Mouse (Mus musculus) lung, embryonic 14.5 days (tissue): Measurements from ENCODE around the gene Cmtr2. TPM values are rescaled to one million over a fixed set of nuclear protein-coding genes. Genes with fewer than 3 reads are reported as not detected.

Experiments used
- ATAC-seq: fragments of 200-750 bp; cut with Nextera tagmentation; 2 replicates; pipeline ENCODE4 v1.8.0; 2017; ENCODE audit warnings: mild to moderate bottlenecking, moderate TSS enrichment, moderate library complexity; ENCODE audit not compliant: insufficient read depth
- DNase-seq: peaks from one replicate; pipeline ENCODE4 v3.0.0-alpha.2; 2015
- H3K27ac ChIP-seq: fragments of 300-500 bp; sonication (generic); 2 replicates; pipeline ENCODE4 v1.5.1; 2014; ENCODE audit warnings: low read depth, mild to moderate bottlenecking, moderate library complexity
- H3K27me3 ChIP-seq: fragments of 300-500 bp; sonication (generic); 2 replicates; pipeline ENCODE4 v1.6.1; 2014; ENCODE audit warnings: low read length, control low read depth; ENCODE audit not compliant: insufficient read depth
- H3K36me3 ChIP-seq: fragments of 300-500 bp; sonication (generic); 2 replicates; pipeline ENCODE4 v1.6.1; 2014; ENCODE audit warnings: control low read depth; ENCODE audit not compliant: insufficient read depth
- H3K4me1 ChIP-seq: fragments of 300-500 bp; sonication (generic); 2 replicates; pipeline ENCODE4 v1.6.1; 2014; ENCODE audit warnings: antibody characterized with exemption, control low read depth; ENCODE audit not compliant: insufficient read depth
- H3K4me2 ChIP-seq: fragments of 300-500 bp; sonication (generic); 2 replicates; pipeline ENCODE4 v1.6.1; 2014; ENCODE audit warnings: mild to moderate bottlenecking
- H3K4me3 ChIP-seq: fragments of 300-500 bp; sonication (generic); 2 replicates; pipeline ENCODE4 v1.5.1; 2014; ENCODE audit warnings: low read depth, low read length
- H3K9ac ChIP-seq: fragments of 300-500 bp; sonication (generic); 2 replicates; pipeline ENCODE4 v1.6.1; 2014
- H3K9me3 ChIP-seq: fragments of 300-500 bp; sonication (generic); 2 replicates; pipeline ENCODE4 v1.6.1; 2016; ENCODE audit warnings: low read depth, low read length, control low read depth
- CTCF ChIP-seq: IDR thresholded peaks from 2 replicates; pipeline ENCODE4 v1.5.1; 2016; ENCODE audit warnings: antibody characterized with exemption, low read depth
- WGBS: fragments of 180-500 bp; shearing (Covaris S2); extraction: QIAGEN DNeasy Blood & Tissue Kit; methylation state at CpG from one replicate; pipeline ENCODE4 v1.1.7; 2014; 5-methylcytosine and 5-hydroxymethylcytosine counted together
- polyA plus RNA-seq: library from polyadenylated mRNA; unstranded; fragments of >200 nt; fragmentation: Nextera tagmentation; extraction: Ambion mirVana; gene quantifications from 2 replicates; pipeline ENCODE4 v1.2.1, GENCODE M21; 2014

The Cmtr2 gene
- polyA plus RNA-seq, 1 experiment from 2014 or later, result 8.3 TPM

- H3K36me3 ChIP-seq, result no peaks in the 10 kb centered on the region
- no peak for DNase-seq
- H3K27me3 ChIP-seq, result no peaks in the 10 kb centered on the region
- no peak for ATAC-seq
- no peaks in the 10 kb centered on the region for H3K4me1 ChIP-seq
- H3K9ac ChIP-seq, result no peak overlapping the region
- no peak overlapping the region for H3K27ac ChIP-seq
- H3K4me2 ChIP-seq, result no peak overlapping the region
- H3K4me3 ChIP-seq, result no peak overlapping the region
- no peak for TF ChIP-seq CTCF
- no peaks in the 10 kb centered on the region for H3K9me3 ChIP-seq
- WGBS, result 59% methylated on average over 4 of the region's 4 CpGs
Measured at GRCm38 (mm10) chr8:110253986-110254385, 38.5 kb downstream of the Cmtr2 start.

DNA sequence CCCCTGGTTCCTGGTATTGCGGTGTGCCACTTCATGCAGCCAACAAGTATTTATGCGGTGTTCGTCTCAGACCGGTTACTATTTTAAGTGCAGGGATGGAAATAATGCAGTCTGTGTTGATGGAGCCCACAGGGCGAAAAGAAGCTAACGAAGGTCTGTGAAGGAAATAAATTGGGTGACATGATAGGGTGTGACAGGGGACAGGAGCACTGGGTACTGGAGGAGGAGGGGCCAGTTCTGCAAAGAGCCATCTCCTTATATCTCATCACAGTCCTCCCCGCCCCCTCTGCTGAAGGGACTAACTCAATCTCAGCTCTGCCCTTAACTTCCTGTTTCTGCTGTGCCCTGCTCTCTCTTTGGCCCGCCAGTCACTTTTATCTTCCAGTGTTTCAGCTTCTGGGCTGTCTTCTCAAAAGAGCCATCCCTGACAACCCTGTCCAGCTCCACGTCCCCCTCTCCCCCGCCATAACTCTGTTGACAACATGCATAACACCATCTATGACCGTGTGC, 50.4 kb downstream of the Cmtr2 start:
- Histone ChIP-seq H3K36me3 (no peaks in the 10 kb centered on the region), H3K27ac (no peak overlapping the region), H3K27me3 (no peaks in the 10 kb centered on the region), H3K4me2 (peak overlapping the region; percentile 31; the same call in 1 of the 2 replicates), H3K4me3 (no peak overlapping the region), H3K9me3 (no peaks in the 10 kb centered on the region), H3K4me1 (0 out of 2 replicates have a peak, but pooled peaks cover 7% of the 10 kb centered on the region), H3K9ac (no peak overlapping the region)
- WGBS, result 36% methylated on average over 11 of the region's 11 CpGs
- TF ChIP-seq CTCF, result no peak
- DNase-seq, result peak; percentile 28
- no peak for ATAC-seq

- Histone ChIP-seq H3K9me3 (no peaks in the 10 kb centered on the region), H3K27me3 (no peaks in the 10 kb centered on the region), H3K27ac (no peak within 1 kb of the TSS), H3K4me2 (peak within 1 kb of the TSS; percentile 69), H3K9ac (peak within 1 kb of the TSS; percentile 42), H3K4me3 (peak within 1 kb of the TSS; percentile 33), H3K36me3 (no peaks in the 10 kb centered on the region), H3K4me1 (0 out of 2 replicates have a peak, but pooled peaks cover 7% of the 10 kb centered on the region)
- WGBS, result 0% methylated on average over 15 of the region's 15 CpGs
- TF ChIP-seq CTCF, result no peak
- DNase-seq, result peak; percentile 94
- peak; percentile 96 for ATAC-seq
Measured at GRCm38 (mm10) chr8:110266741-110267140, 51.3 kb downstream of the Cmtr2 start, which contains the start of gene Hydin. Hydin (plus strand) TSS chr8:110266977.

GRCm38 (mm10) chr8:110267268-110267667, 51.8 kb downstream of the Cmtr2 start:
- ATAC-seq, result peak; percentile 71; the same call in 1 of the 2 replicates
- DNase-seq, result peak; percentile 29
- Histone ChIP-seq H3K4me2 (peak overlapping the region; percentile 69), H3K9ac (peak overlapping the region; percentile 42), H3K27ac (no peak overlapping the region), H3K27me3 (no peaks in the 10 kb centered on the region), H3K36me3 (no peaks in the 10 kb centered on the region), H3K9me3 (no peaks in the 10 kb centered on the region), H3K4me1 (0 out of 2 replicates have a peak, but pooled peaks cover 7% of the 10 kb centered on the region), H3K4me3 (peak overlapping the region; percentile 33)
- TF ChIP-seq CTCF, result no peak
- 11% methylated on average over 12 of the region's 12 CpGs for WGBS

DNA sequence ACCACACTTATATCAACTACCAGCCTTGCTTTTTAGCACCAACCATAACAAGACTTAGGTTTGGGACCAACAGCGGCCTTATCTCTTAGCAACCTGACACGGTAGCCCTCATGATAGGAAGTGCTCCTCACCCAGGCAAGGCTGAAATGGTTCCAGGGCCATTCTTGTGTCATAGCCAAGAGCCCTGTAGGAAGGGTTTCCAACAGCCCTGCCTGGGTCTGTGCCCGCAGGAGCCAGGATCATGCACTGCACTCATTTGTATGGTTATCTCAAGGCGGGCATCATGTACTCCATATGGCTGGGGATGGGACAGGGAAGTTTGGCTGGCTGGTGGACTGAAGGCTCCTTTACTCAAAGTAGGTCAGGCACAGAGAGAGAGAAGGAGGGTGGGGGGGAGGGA, 55.2 kb downstream of the Cmtr2 start:
- Histone ChIP-seq H3K27me3 (no peaks in the 10 kb centered on the region), H3K27ac (no peak overlapping the region), H3K9ac (no peak overlapping the region), H3K36me3 (no peaks in the 10 kb centered on the region), H3K4me3 (no peak overlapping the region), H3K4me1 (0 out of 2 replicates have a peak, but pooled peaks cover 5% of the 10 kb centered on the region), H3K9me3 (no peaks in the 10 kb centered on the region), H3K4me2 (no peak overlapping the region)
- TF ChIP-seq CTCF, result no peak
- ATAC-seq (no peak), DNase-seq (no peak)
- 68% methylated on average over 4 of the region's 4 CpGs for WGBS

DNA sequence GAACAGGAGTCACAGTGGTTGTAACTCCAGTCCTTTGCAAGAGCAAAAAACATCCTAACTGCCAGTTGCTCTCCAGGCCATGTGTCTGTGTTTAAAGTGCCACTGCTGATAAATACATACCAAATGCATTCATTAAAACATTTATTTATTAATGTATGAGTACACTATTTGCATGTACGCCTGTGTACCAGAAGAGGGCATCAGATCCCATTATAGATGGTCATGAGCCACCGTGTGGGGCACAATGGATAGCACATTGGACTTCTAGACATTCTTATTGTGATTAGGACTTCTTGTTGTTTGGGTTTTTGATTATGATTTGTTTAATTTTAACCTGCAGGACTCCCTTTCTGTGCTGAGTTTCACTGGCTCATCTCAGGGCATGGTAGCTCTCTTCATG, 57.9 kb downstream of the Cmtr2 start:
- H3K27ac ChIP-seq, result no peak overlapping the region
- H3K4me2 ChIP-seq, result no peak overlapping the region
- H3K9me3 ChIP-seq, result no peaks in the 10 kb centered on the region
- no peaks in the 10 kb centered on the region for H3K4me1 ChIP-seq
- no peak for ATAC-seq
- TF ChIP-seq CTCF, result peak; percentile 44
- H3K9ac ChIP-seq, result no peak overlapping the region
- DNase-seq, result peak; percentile 8
- no peaks in the 10 kb centered on the region for H3K27me3 ChIP-seq
- WGBS, result 63% methylated on average over 2 of the region's 2 CpGs
- no peak overlapping the region for H3K4me3 ChIP-seq
- H3K36me3 ChIP-seq, result no peaks in the 10 kb centered on the region

Other genes starting within 250 kb of the Cmtr2 start
- gene Tat, start 225.2 kb upstream of the Cmtr2 start, polyA plus RNA-seq, result not detected in 2 replicates
- 0.27 TPM in 1 of 2 replicates, not detected in the other for gene Chst4, start 175.9 kb upstream of the Cmtr2 start, polyA plus RNA-seq
- 5.4 and 5.8 TPM in 2 replicates for gene Zfp612, start 135.9 kb upstream of the Cmtr2 start, polyA plus RNA-seq
- not detected in 2 replicates for gene Gm21964, start 114.5 kb upstream of the Cmtr2 start, polyA plus RNA-seq
- gene Gm17720, start 112.9 kb upstream of the Cmtr2 start, polyA plus RNA-seq, result not detected in 2 replicates
- gene Calb2, start 47.5 kb upstream of the Cmtr2 start, polyA plus RNA-seq, result 22.7 and 23.0 TPM in 2 replicates
- gene Hydin, start 51.3 kb downstream of the Cmtr2 start, polyA plus RNA-seq, result 0.12 and 0.18 TPM in 2 replicates